Mouse (Mus musculus) forebrain, embryonic 16.5 days (tissue): ENCODE measurements at regions not wholly inside any gene's neighbourhood (a gene's known extent, or its start where the extent isn't known, plus 50 kb on each side); places are given as distances from the start of the nearest gene placed in this dataset.

Source experiments
- ATAC-seq: fragments of 200-750 bp; cut with Nextera tagmentation; 2 replicates; pipeline ENCODE4 v1.8.0; 2017; ENCODE audit warnings: mild to moderate bottlenecking, moderate library complexity
- H3K27ac ChIP-seq: fragments of 300-500 bp; sonication (generic); 2 replicates; pipeline ENCODE4 v1.5.1; 2014; ENCODE audit warnings: low read length, control low read depth
- H3K27me3 ChIP-seq: fragments of 300-500 bp; sonication (generic); replicated peaks from 2 replicates; pipeline ENCODE4 v1.6.1; 2014; ENCODE audit warnings: low read length; ENCODE audit not compliant: control insufficient read depth, insufficient read depth
- H3K36me3 ChIP-seq: fragments of 300-500 bp; sonication (generic); 2 replicates; pipeline ENCODE4 v1.6.1; 2014; ENCODE audit not compliant: control insufficient read depth, insufficient read depth
- H3K4me1 ChIP-seq: fragments of 300-500 bp; sonication (generic); replicated peaks from 2 replicates; pipeline ENCODE4 v1.6.1; 2014; ENCODE audit warnings: low read length; ENCODE audit not compliant: control insufficient read depth, insufficient read depth
- H3K4me2 ChIP-seq: fragments of 300-500 bp; sonication (generic); 2 replicates; pipeline ENCODE4 v1.6.1; 2014; ENCODE audit warnings: mild to moderate bottlenecking, low read length, control low read depth
- H3K4me3 ChIP-seq: fragments of 300-500 bp; sonication (generic); replicated peaks from 2 replicates; pipeline ENCODE4 v1.5.1; 2014; ENCODE audit warnings: mild to moderate bottlenecking, low read length, control low read depth
- H3K9ac ChIP-seq: fragments of 300-500 bp; sonication (generic); replicated peaks from 2 replicates; pipeline ENCODE4 v1.6.1; 2014; ENCODE audit warnings: low read depth, low read length, control low read depth
- H3K9me3 ChIP-seq: fragments of 300-500 bp; sonication (generic); 2 replicates; pipeline ENCODE4 v1.6.1; 2016; ENCODE audit warnings: low read length; ENCODE audit not compliant: control insufficient read depth
- WGBS: fragments of 180-500 bp; shearing (Covaris S2); extraction: QIAGEN DNeasy Blood & Tissue Kit; methylation state at CpG from one replicate; pipeline ENCODE4 v1.1.7; 2014; 5-methylcytosine and 5-hydroxymethylcytosine counted together

DNA sequence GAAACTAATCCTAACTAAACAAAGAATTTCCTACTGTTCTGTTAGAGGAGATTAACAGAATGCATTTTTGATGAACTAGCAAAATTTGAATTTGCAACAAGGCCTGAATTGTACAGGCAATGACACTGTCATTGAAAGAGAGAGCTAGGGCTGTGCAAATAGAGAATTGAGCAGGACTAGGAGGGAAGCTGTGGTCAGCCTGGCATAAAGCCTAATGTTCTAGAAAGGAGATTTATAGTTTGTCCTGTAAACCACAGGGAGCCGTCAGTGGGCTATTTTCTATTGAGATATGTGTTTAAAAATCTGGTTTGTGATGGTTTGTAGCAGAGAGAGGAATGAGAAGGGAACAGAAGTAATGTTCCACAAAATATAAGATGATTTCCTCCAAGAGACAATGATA, 317.9 kb downstream of the Aldoart1 start:
- ATAC-seq = no peak
- Histone ChIP-seq H3K9me3 (no peaks in the 10 kb centered on the region), H3K4me3 (no peak overlapping the region), H3K27me3 (no peaks in the 10 kb centered on the region), H3K27ac (no peak overlapping the region), H3K4me2 (no peak overlapping the region), H3K9ac (no peak overlapping the region), H3K36me3 (no peaks in the 10 kb centered on the region), H3K4me1 (no peaks in the 10 kb centered on the region)
- 43% methylated on average over 1 of the region's 1 CpGs for WGBS

- H3K4me1 ChIP-seq = peaks cover 5% of the 10 kb centered on the region; the same call in 1 of the 2 replicates
- no peak overlapping the region for H3K4me2 ChIP-seq
- peak; percentile 69 for ATAC-seq
- peak overlapping the region; percentile 76 for H3K27ac ChIP-seq
- no peak overlapping the region for H3K9ac ChIP-seq
- no peaks in the 10 kb centered on the region for H3K9me3 ChIP-seq
- H3K27me3 ChIP-seq = no peaks in the 10 kb centered on the region
- no peak overlapping the region for H3K4me3 ChIP-seq
- H3K36me3 ChIP-seq = no peaks in the 10 kb centered on the region
Measured at GRCm38 (mm10) chr4:72524630-72525029, 323.9 kb upstream of the Tle1 start.

- no peak overlapping the region for H3K4me2 ChIP-seq
- peak; percentile 94 for ATAC-seq
- no peaks in the 10 kb centered on the region for H3K27me3 ChIP-seq
- H3K4me1 ChIP-seq = peaks cover 5% of the 10 kb centered on the region; the same call in 1 of the 2 replicates
- no peaks in the 10 kb centered on the region for H3K9me3 ChIP-seq
- H3K4me3 ChIP-seq = no peak overlapping the region
- H3K9ac ChIP-seq = no peak overlapping the region
- WGBS = 21% methylated on average over 1 of the region's 1 CpGs
- no peaks in the 10 kb centered on the region for H3K36me3 ChIP-seq
- no peak overlapping the region; the same call in 1 of the 2 replicates for H3K27ac ChIP-seq
Measured at GRCm38 (mm10) chr4:72524100-72524499, 323.4 kb upstream of the Tle1 start.

DNA sequence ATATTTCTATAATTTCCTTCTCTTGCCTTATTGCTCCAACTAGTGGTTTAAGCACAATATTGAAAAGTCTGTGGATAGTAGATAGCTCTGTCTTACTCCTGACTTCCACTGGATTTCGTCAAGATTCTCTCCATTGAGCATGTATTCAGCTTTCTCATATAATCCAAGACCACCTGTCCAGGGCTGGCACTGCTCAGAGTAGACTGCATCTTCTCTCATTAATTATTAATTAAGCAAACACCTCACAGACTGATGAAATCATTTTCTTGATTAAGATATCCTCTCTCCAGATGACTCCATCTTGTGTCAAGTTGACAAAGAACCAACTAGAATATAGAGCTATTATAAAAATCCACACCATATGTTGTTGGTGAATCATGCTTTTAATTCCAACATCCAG, 310.5 kb upstream of the Tle1 start:
- Histone ChIP-seq H3K4me1 (no peaks in the 10 kb centered on the region), H3K9me3 (no peaks in the 10 kb centered on the region), H3K4me2 (no peak overlapping the region), H3K27me3 (no peaks in the 10 kb centered on the region), H3K4me3 (no peak overlapping the region), H3K36me3 (no peaks in the 10 kb centered on the region), H3K27ac (no peak overlapping the region), H3K9ac (no peak overlapping the region)
- peak; percentile 50; the same call in 1 of the 2 replicates for ATAC-seq
- 58% methylated on average over 1 of the region's 1 CpGs for WGBS

DNA sequence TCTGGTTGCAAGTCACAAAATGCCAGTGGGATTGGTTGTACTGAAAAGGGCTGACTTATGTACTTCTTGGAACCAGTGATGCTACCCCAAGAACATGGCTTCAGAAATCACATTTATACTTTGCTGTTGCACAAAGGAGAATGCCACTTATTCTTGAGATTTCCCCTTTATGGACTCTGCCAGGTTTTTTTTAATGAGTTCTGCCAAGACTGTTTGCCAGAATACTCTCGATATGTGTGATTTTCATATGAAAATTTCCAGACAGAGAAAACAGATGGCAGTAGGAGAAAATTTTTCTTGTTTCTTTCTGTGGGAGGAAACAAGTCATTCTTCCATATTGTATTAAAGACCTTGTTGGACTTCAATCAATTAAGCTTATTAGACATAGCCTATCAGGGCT, 281.0 kb upstream of the Tle1 start:
- Histone ChIP-seq H3K27ac (peak overlapping the region; percentile 70), H3K9ac (no peak overlapping the region)

GRCm38 (mm10) chr4:72480535-72480934, 279.8 kb upstream of the Tle1 start:
- no peaks in the 10 kb centered on the region for H3K36me3 ChIP-seq
- 80% methylated on average over 3 of the region's 3 CpGs for WGBS

More for the DNA sequence above, 281.0 kb upstream of the Tle1 start:
- 0 out of 2 replicates have a peak, but pooled peaks cover 2% of the 10 kb centered on the region for H3K4me1 ChIP-seq
- no peaks in the 10 kb centered on the region for H3K27me3 ChIP-seq
- 57% methylated on average over 1 of the region's 1 CpGs for WGBS
- H3K4me3 ChIP-seq = no peak overlapping the region
- no peak overlapping the region for H3K4me2 ChIP-seq
- H3K9me3 ChIP-seq = no peaks in the 10 kb centered on the region
- H3K36me3 ChIP-seq = no peaks in the 10 kb centered on the region
- peak; percentile 61; the same call in 1 of the 2 replicates for ATAC-seq

GRCm38 (mm10) chr4:72469236-72469875, 268.6 kb upstream of the Tle1 start:
- no peaks in the 10 kb centered on the region for H3K9me3 ChIP-seq
- no peak overlapping the region for H3K4me3 ChIP-seq
- H3K27ac ChIP-seq = no peak overlapping the region
- no peaks in the 10 kb centered on the region for H3K27me3 ChIP-seq
- 15% methylated on average over 1 of the region's 1 CpGs for WGBS
- H3K4me2 ChIP-seq = no peak overlapping the region
- H3K36me3 ChIP-seq = no peaks in the 10 kb centered on the region
- no peaks in the 10 kb centered on the region for H3K4me1 ChIP-seq
- peak; percentile 50; the same call in 1 of the 2 replicates for ATAC-seq
- no peak overlapping the region for H3K9ac ChIP-seq

More at GRCm38 (mm10) chr4:72480535-72480934, 279.8 kb upstream of the Tle1 start:
- no peak overlapping the region for H3K9ac ChIP-seq
- no peak overlapping the region for H3K27ac ChIP-seq
- H3K4me3 ChIP-seq = no peak overlapping the region
- no peaks in the 10 kb centered on the region for H3K27me3 ChIP-seq
- H3K4me2 ChIP-seq = no peak overlapping the region
- no peaks in the 10 kb centered on the region for H3K9me3 ChIP-seq
- 0 out of 2 replicates have a peak, but pooled peaks cover 2% of the 10 kb centered on the region for H3K4me1 ChIP-seq
- ATAC-seq = no peak

DNA sequence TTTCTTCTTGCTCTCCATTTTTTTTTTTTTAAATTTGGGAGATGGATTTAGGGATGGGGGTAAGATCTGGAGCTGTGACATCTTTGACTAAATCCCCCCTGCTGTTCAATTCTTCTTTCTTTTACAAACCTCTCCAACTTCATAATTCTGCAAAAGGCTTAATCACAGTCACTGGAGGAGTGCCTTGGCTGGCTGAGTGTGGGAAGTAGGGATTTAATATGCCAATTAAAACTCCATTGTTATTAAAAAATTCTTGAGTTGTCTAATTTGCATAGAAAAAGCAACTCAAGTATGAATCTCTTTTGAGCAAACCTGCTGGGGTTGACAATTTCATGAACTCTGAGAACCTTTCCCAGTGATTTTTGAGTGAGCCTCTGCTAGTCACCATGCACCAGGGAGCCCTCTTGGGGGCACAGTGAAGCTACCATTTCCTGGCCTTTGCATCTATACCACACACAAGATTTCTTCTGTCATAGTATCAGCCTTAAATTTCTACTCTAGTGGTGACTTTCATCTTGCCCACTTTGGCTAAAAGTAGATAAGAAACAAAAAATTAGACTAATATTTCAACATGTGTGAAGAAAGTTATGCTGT, 243.6 kb upstream of the Tle1 start:
- no peak overlapping the region for H3K4me2 ChIP-seq
- ATAC-seq = peak; percentile 47; the same call in 1 of the 2 replicates

GRCm38 (mm10) chr4:72437367-72437766, 236.6 kb upstream of the Tle1 start:
- Histone ChIP-seq H3K4me1 (no peaks in the 10 kb centered on the region), H3K9ac (no peak overlapping the region), H3K9me3 (no peaks in the 10 kb centered on the region), H3K27me3 (no peaks in the 10 kb centered on the region), H3K36me3 (no peaks in the 10 kb centered on the region), H3K4me3 (no peak overlapping the region), H3K27ac (no peak overlapping the region), H3K4me2 (no peak overlapping the region)
- ATAC-seq = no peak

More for the DNA sequence above, 243.6 kb upstream of the Tle1 start:
- Histone ChIP-seq H3K27me3 (no peaks in the 10 kb centered on the region), H3K4me3 (no peak overlapping the region), H3K9ac (no peak overlapping the region), H3K4me1 (no peaks in the 10 kb centered on the region), H3K27ac (no peak overlapping the region), H3K9me3 (no peaks in the 10 kb centered on the region), H3K36me3 (no peaks in the 10 kb centered on the region)
